Mouse (Mus musculus) spleen, adult 2 months (tissue): ENCODE results near the gene Tmem108. TPM values are rescaled to one million over a fixed set of nuclear protein-coding genes. Genes with fewer than 3 reads are reported as not detected.

Experiments
- DNase-seq, 2 experiments: peaks; one replicate each; pipeline versions ENCODE4 v3.0.0 to v3.0.0-alpha.2; 2012 to 2021; ENCODE audit warnings: low spot score in 2 of 2, low read depth in 1 of 2
- H3K27ac ChIP-seq: fragments of 200-500 bp; 2 replicates; pipeline ENCODE4 v1.5.1; 2012; ENCODE audit warnings: low read length, inconsistent platforms; ENCODE audit not compliant: insufficient read depth
- H3K27me3 ChIP-seq: fragments of 200-500 bp; 2 replicates; pipeline ENCODE4 v1.6.1; 2012; ENCODE audit warnings: mild to moderate bottlenecking, moderate library complexity, low read length, inconsistent platforms; ENCODE audit not compliant: control insufficient read depth, insufficient read depth
- H3K36me3 ChIP-seq: fragments of 200-500 bp; 2 replicates; pipeline ENCODE4 v1.6.1; 2012; ENCODE audit warnings: mild to moderate bottlenecking, low read length, inconsistent platforms; ENCODE audit not compliant: control insufficient read depth, insufficient read depth
- H3K4me1 ChIP-seq: fragments of 200-500 bp; 2 replicates; pipeline ENCODE4 v1.6.1; 2011; ENCODE audit warnings: inconsistent platforms; ENCODE audit not compliant: control insufficient read depth, insufficient read depth, insufficient read length
- H3K4me3 ChIP-seq: fragments of 200-500 bp; 2 replicates; pipeline ENCODE4 v1.5.1; 2011; ENCODE audit warnings: mild to moderate bottlenecking, inconsistent platforms; ENCODE audit not compliant: insufficient read depth, insufficient read length; ENCODE audit errors: extremely low read depth
- CTCF ChIP-seq: fragments of 200-500 bp; IDR thresholded peaks from 2 replicates; pipeline ENCODE4 v1.5.1; 2011; ENCODE audit warnings: mild to moderate bottlenecking, inconsistent platforms; ENCODE audit not compliant: insufficient read depth, insufficient read length, insufficient replicate concordance; ENCODE audit errors: extremely low read depth
- POLR2A ChIP-seq: fragments of 200-500 bp; IDR thresholded peaks from 2 replicates; pipeline ENCODE4 v1.6.1; 2011; ENCODE audit warnings: low read depth, low read length, inconsistent platforms
- WGBS: fragments of 180-500 bp; shearing (Covaris S2); methylation state at CpG from one replicate; pipeline ENCODE4 v1.1.7; 2018; 5-methylcytosine and 5-hydroxymethylcytosine counted together
- polyA plus RNA-seq: library from polyadenylated mRNA; depleted of rRNA; stranded (reverse); fragments of >200 nt; gene quantifications from 2 replicates; pipeline ENCODE4 v1.2.3, GENCODE M21; 2012

The Tmem108 gene
- polyA plus RNA-seq, 1 experiment: 2.2 TPM

- Histone ChIP-seq H3K4me3 (no peak overlapping the region), H3K36me3 (no peaks in the 10 kb centered on the region)
- 92% methylated on average over 15 of the region's 15 CpGs for WGBS
Observed at GRCm38 (mm10) chr9:103557085-103557484, 204.6 kb downstream of the Tmem108 start.

GRCm38 (mm10) chr9:103555334-103555733 is 206.3 kb downstream of the Tmem108 start:
- H3K36me3 ChIP-seq: no peaks in the 10 kb centered on the region
- H3K4me1 ChIP-seq: no peaks in the 10 kb centered on the region
- no peak overlapping the region for H3K27ac ChIP-seq
- no peaks in the 10 kb centered on the region for H3K27me3 ChIP-seq
- no peak for TF ChIP-seq POLR2A
- no peak for DNase-seq
- 20% methylated on average over 6 of the region's 6 CpGs for WGBS
- H3K4me3 ChIP-seq: no peak overlapping the region

More at GRCm38 (mm10) chr9:103557085-103557484, 204.6 kb downstream of the Tmem108 start:
- Histone ChIP-seq H3K27ac (no peak overlapping the region), H3K27me3 (no peaks in the 10 kb centered on the region), H3K4me1 (no peaks in the 10 kb centered on the region)
- DNase-seq: no peak
- no peak for TF ChIP-seq CTCF
- no peak for TF ChIP-seq POLR2A

- WGBS: 86% methylated on average over 21 of the region's 21 CpGs
- TF ChIP-seq POLR2A (no peak), CTCF (no peak)
- no peak for DNase-seq
- Histone ChIP-seq H3K4me1 (no peaks in the 10 kb centered on the region), H3K4me3 (no peak overlapping the region), H3K27me3 (no peaks in the 10 kb centered on the region), H3K27ac (no peak overlapping the region), H3K36me3 (no peaks in the 10 kb centered on the region)
Observed at GRCm38 (mm10) chr9:103550661-103551248, 210.9 kb downstream of the Tmem108 start.

GRCm38 (mm10) chr9:103549178-103549577 is 212.5 kb downstream of the Tmem108 start:
- Histone ChIP-seq H3K27me3 (no peaks in the 10 kb centered on the region), H3K27ac (no peak overlapping the region), H3K36me3 (no peaks in the 10 kb centered on the region), H3K4me1 (no peaks in the 10 kb centered on the region), H3K4me3 (no peak overlapping the region)
- TF ChIP-seq POLR2A (no peak), CTCF (no peak)
- 75% methylated on average over 3 of the region's 3 CpGs for WGBS
- DNase-seq: no peak

- DNase-seq: no peak
- H3K27ac ChIP-seq: no peak overlapping the region
- WGBS: 81% methylated on average over 3 of the region's 3 CpGs
- TF ChIP-seq CTCF (no peak), POLR2A (no peak)
- no peak overlapping the region for H3K4me3 ChIP-seq
- H3K27me3 ChIP-seq: no peaks in the 10 kb centered on the region
- no peaks in the 10 kb centered on the region for H3K4me1 ChIP-seq
- H3K36me3 ChIP-seq: no peaks in the 10 kb centered on the region
Observed at GRCm38 (mm10) chr9:103548606-103549005, 213.0 kb downstream of the Tmem108 start.

- WGBS: 84% methylated on average over 22 of the region's 22 CpGs
- DNase-seq: no peak
- H3K27ac ChIP-seq: no peak overlapping the region
- no peaks in the 10 kb centered on the region for H3K4me1 ChIP-seq
- H3K4me3 ChIP-seq: no peak overlapping the region
- TF ChIP-seq POLR2A: no peak
- no peak for TF ChIP-seq CTCF
- H3K36me3 ChIP-seq: no peaks in the 10 kb centered on the region
- no peaks in the 10 kb centered on the region for H3K27me3 ChIP-seq
Observed at GRCm38 (mm10) chr9:103546695-103547645, 214.7 kb downstream of the Tmem108 start.

- TF ChIP-seq CTCF (no peak), POLR2A (no peak)
- DNase-seq: no peak
- no peak overlapping the region for H3K27ac ChIP-seq
- no peaks in the 10 kb centered on the region for H3K27me3 ChIP-seq
- H3K4me3 ChIP-seq: no peak overlapping the region
- no peaks in the 10 kb centered on the region for H3K4me1 ChIP-seq
- 91% methylated on average over 4 of the region's 4 CpGs for WGBS
- no peaks in the 10 kb centered on the region for H3K36me3 ChIP-seq
Observed at GRCm38 (mm10) chr9:103545729-103546128, 215.9 kb downstream of the Tmem108 start.
